Mouse (Mus musculus) urinary bladder, adult 2 months (tissue): Measurements from ENCODE around the gene Gnmt. TPM values are rescaled to one million over a fixed set of nuclear protein-coding genes. Genes with fewer than 3 reads are reported as not detected.

ENCODE experiments used
- DNase-seq: peaks from one replicate; pipeline ENCODE4 v3.0.0; 2022; ENCODE audit warnings: low spot score
- polyA plus RNA-seq: library from polyadenylated mRNA; depleted of rRNA; stranded (reverse); fragments of >200 nt; gene quantifications from 2 replicates; pipeline ENCODE4 v1.2.3, GENCODE M21; 2012

Gene Gnmt
- polyA plus RNA-seq, 1 experiment, result 0.78 TPM

GRCm38 (mm10) chr17:46742986-46743385, 14.0 kb upstream of the Gnmt start:
- no peak for DNase-seq

GRCm38 (mm10) chr17:46741305-46741704, 12.3 kb upstream of the Gnmt start:
- DNase-seq, result no peak

GRCm38 (mm10) chr17:46736160-46736559, 7.2 kb upstream of the Gnmt start:
- no peak for DNase-seq

GRCm38 (mm10) chr17:46735287-46735686, 6.3 kb upstream of the Gnmt start:
- no peak for DNase-seq

- DNase-seq, result no peak
Measured at GRCm38 (mm10) chr17:46734055-46734454, 5.1 kb upstream of the Gnmt start.

GRCm38 (mm10) chr17:46728496-46728895, 472 bp downstream of the Gnmt start:
- DNase-seq, result no peak

GRCm38 (mm10) chr17:46728021-46728420, 947 bp downstream of the Gnmt start:
- DNase-seq, result no peak

- no peak for DNase-seq
Measured at GRCm38 (mm10) chr17:46727271-46727670, 1.7 kb downstream of the Gnmt start.

GRCm38 (mm10) chr17:46725731-46726645, 3.0 kb downstream of the Gnmt start:
- DNase-seq, result no peak

GRCm38 (mm10) chr17:46725273-46725672, 3.7 kb downstream of the Gnmt start:
- no peak for DNase-seq

- DNase-seq, result no peak
Measured at GRCm38 (mm10) chr17:46724477-46725084, 4.4 kb downstream of the Gnmt start.

- DNase-seq, result no peak
Measured at GRCm38 (mm10) chr17:46721077-46721476, 7.9 kb downstream of the Gnmt start.

GRCm38 (mm10) chr17:46714756-46715481, 14.0 kb downstream of the Gnmt start:
- no peak for DNase-seq

GRCm38 (mm10) chr17:46713849-46714248, 15.1 kb downstream of the Gnmt start:
- no peak for DNase-seq

- DNase-seq, result no peak
Measured at GRCm38 (mm10) chr17:46712442-46712841, 16.5 kb downstream of the Gnmt start.

- DNase-seq, result peak; percentile 46
Measured at GRCm38 (mm10) chr17:46711612-46712271, 17.2 kb downstream of the Gnmt start.

GRCm38 (mm10) chr17:46710959-46711597, 17.9 kb downstream of the Gnmt start, which contains the start of gene Pex6:
TSS of gene Pex6 (plus strand) at chr17:46711463.
- peak; percentile 75 for DNase-seq

- DNase-seq, result no peak
Measured at GRCm38 (mm10) chr17:46706375-46707089, 22.4 kb downstream of the Gnmt start.

- peak; percentile 87 for DNase-seq
Measured at GRCm38 (mm10) chr17:46704887-46705835, 23.8 kb downstream of the Gnmt start, which contains the start of gene Ppp2r5d. TSS of gene Ppp2r5d (minus strand) at chr17:46705111.
